Mouse (Mus musculus) cerebellum, adult 11 months (tissue): ENCODE results near the gene Olfr814.
"Not testable (repeated sequence)": the region's sequence is repeated elsewhere in the genome, so short reads cannot be mapped to it uniquely, and the experiment has no call there.

Source experiments
- DNase-seq: peaks from one replicate; pipeline ENCODE4 v3.0.0; 2022

The Olfr814 gene

DNA sequence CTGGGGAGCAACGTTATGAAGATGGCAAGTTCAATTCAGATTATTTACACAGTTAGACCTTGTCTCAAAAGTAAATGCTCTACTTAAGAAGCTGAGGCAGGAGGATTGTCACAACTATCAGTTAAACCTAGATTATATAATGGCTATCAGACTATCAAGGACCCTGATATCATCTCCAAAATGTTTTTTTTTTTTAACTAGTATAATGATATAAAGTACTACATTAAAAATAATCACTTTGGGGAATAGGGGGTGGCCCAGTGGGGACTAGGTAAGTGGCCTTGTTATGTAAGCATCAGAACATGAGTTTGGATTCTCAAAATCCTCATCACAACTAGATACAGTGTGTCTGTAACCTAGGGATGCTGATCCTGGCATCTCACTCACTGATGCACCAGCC lies at the start of gene Olfr814:
Gene Olfr814, minus strand, starts transcription at position 101 of the 400 bp plus-strand sequence.
- not testable (repeated sequence) for DNase-seq

DNA sequence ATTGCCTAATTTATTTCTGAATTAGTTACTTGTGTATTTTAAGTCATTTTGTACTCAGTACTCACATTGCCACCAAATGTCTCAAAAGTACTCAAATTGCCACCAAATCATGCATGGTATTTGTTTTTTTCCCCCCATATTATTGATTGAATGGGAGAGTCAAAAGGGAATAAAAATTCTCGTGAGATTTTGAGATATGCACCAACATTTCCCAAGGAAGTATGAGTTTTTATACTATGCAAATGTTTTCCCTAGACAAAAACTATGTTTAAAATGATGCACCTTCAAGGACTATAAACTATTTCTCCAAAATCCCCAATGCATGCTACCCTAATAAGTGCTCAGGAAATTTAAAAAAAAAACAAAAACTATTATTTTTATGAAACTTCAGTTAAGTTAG lies 35.8 kb upstream of the Olfr814 start, which contains the start of gene Olfr816:
Gene Olfr816, minus strand, starts transcription at position 101 of the 400 bp plus-strand sequence.
- DNase-seq = no peak

DNA sequence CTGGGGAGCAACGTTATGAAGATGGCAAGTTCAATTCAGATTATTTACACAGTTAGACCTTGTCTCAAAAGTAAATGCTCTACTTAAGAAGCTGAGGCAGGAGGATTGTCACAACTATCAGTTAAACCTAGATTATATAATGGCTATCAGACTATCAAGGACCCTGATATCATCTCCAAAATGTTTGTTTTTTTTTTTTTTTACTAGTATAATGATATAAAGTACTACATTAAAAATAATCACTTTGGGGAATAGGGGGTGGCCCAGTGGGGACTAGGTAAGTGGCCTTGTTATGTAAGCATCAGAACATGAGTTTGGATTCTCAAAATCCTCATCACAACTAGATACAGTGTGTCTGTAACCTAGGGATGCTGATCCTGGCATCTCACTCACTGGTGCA lies 26.1 kb upstream of the Olfr814 start, which contains the start of gene Olfr815:
Gene Olfr815, minus strand, starts transcription at position 101 of the 400 bp plus-strand sequence.
- DNase-seq = not testable (repeated sequence)

DNA sequence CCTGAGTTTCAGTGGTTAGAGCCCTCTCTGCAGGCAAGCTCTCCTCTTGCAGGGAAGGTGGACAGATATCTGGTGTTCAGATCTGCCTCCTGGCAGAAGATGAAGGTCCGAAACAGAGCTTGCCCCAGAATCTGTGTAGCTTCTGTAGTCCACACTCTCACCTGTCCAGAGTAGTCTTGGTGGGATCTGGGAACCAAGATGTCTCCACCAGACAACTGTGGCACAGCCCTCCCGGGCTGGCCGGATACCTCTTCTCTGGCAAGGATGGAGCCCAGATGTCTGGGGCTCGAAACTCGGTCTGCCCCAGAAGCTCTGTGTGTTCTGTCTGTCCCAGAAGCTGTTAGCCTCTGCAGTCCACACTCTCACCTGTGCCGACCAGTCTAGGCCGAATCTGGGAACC lies 6.3 kb upstream of the Olfr814 start:
- DNase-seq = no peak

DNA sequence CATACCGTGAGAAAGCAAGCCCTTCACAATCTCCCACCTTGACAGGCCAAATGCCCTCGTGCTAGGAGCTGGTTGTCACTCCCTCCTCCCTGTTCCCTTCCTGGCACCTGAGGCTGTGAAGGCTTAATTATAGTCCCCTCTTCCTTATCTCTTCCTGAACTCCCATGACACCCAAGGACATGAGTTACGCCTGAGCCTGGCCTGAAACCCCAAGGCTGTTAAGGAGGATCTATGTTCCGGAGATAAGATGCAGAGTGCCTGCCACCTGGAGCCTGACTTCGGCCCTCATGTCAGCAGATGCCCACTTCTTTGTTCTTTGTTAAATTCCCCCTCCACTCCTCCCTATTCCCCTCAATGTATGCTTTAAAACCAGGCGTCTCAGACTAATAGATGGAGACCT lies 5.8 kb upstream of the Olfr814 start:
- DNase-seq = not testable (repeated sequence)

DNA sequence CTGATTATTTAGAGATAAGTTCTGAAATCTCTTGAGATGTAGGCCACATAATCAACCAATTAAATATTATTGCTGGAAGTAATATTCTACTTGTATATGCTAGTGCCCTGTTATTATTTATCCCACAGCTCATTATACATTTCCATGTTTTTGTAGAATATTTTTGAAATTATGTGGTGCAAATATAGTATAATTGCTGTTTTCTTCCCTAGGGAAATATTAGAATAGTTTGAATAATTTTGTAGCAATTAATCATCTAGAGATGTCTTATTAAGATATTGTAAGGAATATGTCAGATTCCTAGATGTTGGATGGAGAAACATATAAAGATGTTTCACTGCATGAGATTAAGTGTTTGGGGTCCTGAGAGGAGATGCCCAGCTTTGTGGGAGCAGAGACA lies 24.6 kb downstream of the Olfr814 start, which contains the start of gene Olfr813:
Gene Olfr813, plus strand, starts transcription at position 301 of the 400 bp plus-strand sequence.
- DNase-seq = no peak

DNA sequence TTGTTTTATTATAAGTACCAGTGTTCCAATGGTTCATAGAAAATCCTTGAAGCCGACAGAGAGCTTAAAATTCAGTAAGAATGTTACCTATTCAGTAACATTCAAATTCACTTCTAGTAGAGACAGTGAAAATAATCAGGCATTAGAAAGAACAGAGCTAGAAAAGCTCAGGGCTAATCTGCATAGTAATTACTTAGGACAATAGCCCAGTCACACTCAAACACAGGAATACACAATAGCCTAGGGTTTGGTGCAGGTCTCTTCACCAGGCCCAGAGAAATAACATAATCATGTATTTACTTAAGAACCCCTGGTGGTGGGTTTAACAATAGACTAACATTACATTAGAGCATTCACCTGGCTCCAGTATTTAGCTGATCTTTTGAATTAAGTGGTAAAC lies 32.3 kb downstream of the Olfr814 start:
- no peak for DNase-seq

DNA sequence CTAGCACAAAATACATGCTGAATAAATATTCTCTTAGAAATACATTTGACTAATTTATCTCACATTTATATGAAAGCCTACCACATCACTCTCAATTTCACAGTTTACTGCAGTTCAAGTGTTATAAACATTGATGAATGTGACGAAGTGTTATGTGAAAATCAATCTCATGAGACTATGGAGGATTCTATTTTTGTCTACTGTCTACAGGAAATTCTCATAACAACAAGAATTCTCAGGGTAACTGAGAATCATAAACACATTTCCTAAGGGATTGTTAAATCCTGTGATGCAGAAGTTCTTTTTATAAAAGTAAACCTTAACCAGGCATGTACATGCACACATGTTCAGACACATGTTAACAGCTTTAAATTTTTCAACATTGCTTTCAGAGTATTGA lies 33.7 kb downstream of the Olfr814 start, which contains the start of gene Olfr812:
Gene Olfr812, minus strand, starts transcription at position 101 of the 400 bp plus-strand sequence.
- no peak for DNase-seq
